ENCODE assay signal across 18 mouse cellular contexts in the genomic region with DNA sequence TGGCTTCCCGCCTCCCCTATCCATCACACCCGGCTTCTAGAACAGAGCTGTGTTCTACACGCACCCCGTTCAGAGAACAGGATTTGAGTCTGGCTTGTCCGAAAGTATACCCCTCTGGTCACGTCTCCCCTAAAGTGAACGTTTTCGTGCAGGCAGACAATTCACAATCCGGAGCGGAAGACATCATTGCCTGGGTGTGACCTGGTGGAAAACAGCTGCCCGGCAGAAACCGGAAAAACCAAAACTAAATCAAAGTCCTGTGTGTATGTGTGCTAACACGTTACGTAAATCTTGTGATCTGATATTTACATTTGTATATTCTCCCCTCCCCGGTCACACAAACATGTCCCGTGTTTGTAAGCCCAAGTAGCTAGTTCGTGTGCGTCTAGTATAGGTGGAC. TPM values are rescaled to one million over a fixed set of nuclear protein-coding genes. Genes with fewer than 3 reads are reported as not detected.
"Had no signal": no experiment of that assay in that cellular context is flagged by ENCODE, and none has a peak within 500 bp of the region (broad histone marks: within the 10 kb centered on the region; RNA-seq: fewer than 3 reads in every experiment).

No protein-coding gene starts in this region.

- H3K4me3 ChIP-seq: liver, embryonic 13.5 days; liver, embryonic 15.5 days; megakaryocyte, embryonic 14.5 days; midbrain, embryonic 13.5 days; midbrain, embryonic 15.5 days; neural tube, embryonic 12.5 days; stomach, embryonic 15.5 days had no signal

- H3K36me3 ChIP-seq: liver, embryonic 13.5 days; stomach, embryonic 15.5 days had no signal

- ATAC-seq: liver, postnatal 0 days; midbrain, embryonic 13.5 days; midbrain, embryonic 15.5 days had no signal

- H3K4me2 ChIP-seq: liver, embryonic 11.5 days; liver, embryonic 13.5 days; liver, embryonic 15.5 days; midbrain, embryonic 11.5 days; midbrain, embryonic 13.5 days; midbrain, embryonic 15.5 days; neural tube, embryonic 12.5 days; stomach, embryonic 15.5 days had no signal

- DNase-seq: liver; liver, embryonic 13.5 days; liver, postnatal 0 days; right cerebral cortex, postnatal 14 days; thymus, adult 2 months; thymus, postnatal 25 days; thymus, postnatal 4 days had no signal

- H3K27me3 ChIP-seq: midbrain, embryonic 15.5 days had no signal

- H3K4me1 ChIP-seq: liver, embryonic 13.5 days; megakaryocyte, embryonic 14.5 days; stomach, embryonic 15.5 days had no signal

- H3K27ac ChIP-seq: liver, embryonic 13.5 days; liver, embryonic 15.5 days; midbrain, embryonic 13.5 days; midbrain, embryonic 15.5 days; neural tube, embryonic 12.5 days; stomach, embryonic 15.5 days; stomach, postnatal 0 days had no signal

- H3K9me3 ChIP-seq: liver, embryonic 13.5 days; liver, embryonic 15.5 days; megakaryocyte, embryonic 14.5 days; midbrain, embryonic 13.5 days; midbrain, embryonic 15.5 days; neural tube, embryonic 12.5 days; stomach, embryonic 15.5 days had no signal

- H3K9ac ChIP-seq: liver, embryonic 13.5 days; liver, embryonic 15.5 days; liver, postnatal 0 days; midbrain, embryonic 13.5 days; midbrain, embryonic 15.5 days; neural tube, embryonic 12.5 days; stomach, embryonic 15.5 days had no signal

RNA-seq across cellular contexts. Expression of gene Sstr2, which starts 6.3 kb away (rescaled TPM):
- total RNA-seq: monocyte, adult 5-6 weeks; neutrophil, adult 5-6 weeks had no signal
